ENCODE assay signal across 15 mouse cellular contexts in the genomic region with DNA sequence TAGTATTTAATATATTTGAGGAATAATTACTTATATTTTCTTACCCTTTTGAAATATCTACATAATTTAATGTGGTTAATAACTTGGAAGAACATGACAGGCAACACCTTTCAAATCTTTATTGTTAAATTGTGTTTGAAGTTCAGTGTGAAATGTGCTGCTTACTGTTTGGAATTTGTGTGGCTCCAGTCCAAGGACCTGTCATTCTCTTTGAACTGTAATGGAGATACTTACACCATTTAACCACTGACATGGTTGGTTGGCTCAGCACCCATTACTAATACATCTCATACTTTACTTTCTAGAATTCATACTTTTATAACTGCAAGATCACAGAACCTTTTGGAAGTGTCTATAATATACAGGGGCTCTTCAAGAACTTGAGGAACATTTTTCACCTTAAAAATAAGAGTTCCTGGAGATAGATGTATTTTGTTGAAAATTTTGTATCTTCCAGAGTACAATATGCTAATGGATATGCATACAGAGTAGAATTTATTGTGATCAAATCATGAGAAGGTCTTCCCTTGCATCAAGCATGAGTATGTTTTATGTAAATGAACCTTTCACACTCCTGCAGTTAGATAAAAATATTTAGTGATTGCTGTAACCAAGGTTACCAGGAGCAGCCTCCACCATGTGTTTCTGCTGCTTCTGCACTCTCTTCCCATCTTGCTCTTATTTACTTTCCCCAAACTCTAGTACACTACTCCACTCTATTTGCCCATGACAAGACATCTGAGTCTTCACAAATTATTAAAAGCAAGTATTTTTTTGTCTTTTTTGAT.
"Had no signal": no experiment of that assay in that cellular context is flagged by ENCODE, and none has a peak within 500 bp of the region (broad histone marks: within the 10 kb centered on the region; RNA-seq: fewer than 3 reads in every experiment).

No protein-coding gene starts in this region.

- H3K4me3 ChIP-seq: kidney, embryonic 15.5 days; left cerebral cortex, adult 2 months; liver, embryonic 13.5 days; stomach, embryonic 15.5 days had no signal

- H3K4me1 ChIP-seq: kidney, embryonic 15.5 days; liver, embryonic 13.5 days; stomach, embryonic 15.5 days had no signal

- H3K9me3 ChIP-seq: kidney, embryonic 15.5 days; liver, embryonic 13.5 days; stomach, embryonic 15.5 days had no signal

- H3K27ac ChIP-seq: kidney, embryonic 15.5 days; left cerebral cortex, adult 2 months; liver, embryonic 13.5 days; stomach, embryonic 15.5 days had no signal

- H3K4me2 ChIP-seq: kidney, embryonic 15.5 days; liver, embryonic 13.5 days; midbrain, embryonic 11.5 days; stomach, embryonic 15.5 days had no signal

- H3K9ac ChIP-seq: kidney, embryonic 15.5 days; liver, embryonic 13.5 days; stomach, embryonic 15.5 days had no signal

- DNase-seq: kidney, postnatal 10 days; kidney, postnatal 36 days; layer of hippocampus, postnatal 36 days; liver, embryonic 13.5 days; lung, adult 2 months; lung, postnatal 14 days; lung, postnatal 4 days; midbrain, embryonic 14.5 days; right cerebral cortex, postnatal 25 days; spleen, adult 18-20 months; thymus, postnatal 25 days had no signal

- H3K27me3 ChIP-seq: kidney, embryonic 15.5 days; liver, embryonic 13.5 days; stomach, embryonic 15.5 days had no signal

- H3K36me3 ChIP-seq: kidney, embryonic 15.5 days; liver, embryonic 13.5 days; stomach, embryonic 15.5 days had no signal
